Mouse (Mus musculus) forebrain, embryonic 14.5 days (tissue): ENCODE measurements around the gene Zfp638. TPM values are rescaled to one million over a fixed set of nuclear protein-coding genes. Genes with fewer than 3 reads are reported as not detected.

Source experiments
- ATAC-seq: fragments of 200-750 bp; cut with Nextera tagmentation; 2 replicates; pipeline ENCODE4 v1.8.0; 2017; ENCODE audit warnings: mild to moderate bottlenecking, moderate library complexity
- DNase-seq: peaks from one replicate; pipeline ENCODE4 v3.0.0-alpha.2; 2015; ENCODE audit warnings: low spot score
- H3K27ac ChIP-seq: fragments of 300-500 bp; sonication (generic); 2 replicates; pipeline ENCODE4 v1.5.1; 2014; ENCODE audit warnings: low read depth, mild to moderate bottlenecking, control low read depth, low read length, moderate library complexity
- H3K27me3 ChIP-seq: fragments of 300-500 bp; sonication (generic); replicated peaks from 2 replicates; pipeline ENCODE4 v1.6.1; 2014; ENCODE audit warnings: low read length, control low read depth, mixed read lengths; ENCODE audit not compliant: control insufficient read depth, insufficient read depth
- H3K36me3 ChIP-seq: fragments of 300-500 bp; sonication (generic); 2 replicates; pipeline ENCODE4 v1.6.1; 2014; ENCODE audit warnings: low read length, control low read depth; ENCODE audit not compliant: control insufficient read depth, insufficient read depth
- H3K4me1 ChIP-seq: fragments of 300-500 bp; sonication (generic); 2 replicates; pipeline ENCODE4 v1.6.1; 2014; ENCODE audit warnings: antibody characterized with exemption, low read length, control low read depth; ENCODE audit not compliant: control insufficient read depth, insufficient read depth
- H3K4me2 ChIP-seq: fragments of 300-500 bp; sonication (generic); 2 replicates; pipeline ENCODE4 v1.6.1; 2014; ENCODE audit warnings: mild to moderate bottlenecking, control low read depth, low read length
- H3K4me3 ChIP-seq: fragments of 300-500 bp; sonication (generic); 2 replicates; pipeline ENCODE4 v1.5.1; 2014; ENCODE audit warnings: low read depth, low read length, control low read depth
- H3K9ac ChIP-seq: fragments of 300-500 bp; sonication (generic); 2 replicates; pipeline ENCODE4 v1.6.1; 2014; ENCODE audit warnings: mild to moderate bottlenecking, low read length, control low read depth, moderate library complexity
- H3K9me3 ChIP-seq: fragments of 300-500 bp; sonication (generic); replicated peaks from 2 replicates; pipeline ENCODE4 v1.6.1; 2016; ENCODE audit warnings: low read length, control low read depth, mixed read lengths; ENCODE audit not compliant: control insufficient read depth
- WGBS: fragments of 180-500 bp; shearing (Covaris S2); extraction: QIAGEN DNeasy Blood & Tissue Kit; methylation state at CpG from one replicate; pipeline ENCODE4 v1.1.7; 2014; 5-methylcytosine and 5-hydroxymethylcytosine counted together
- polyA plus RNA-seq: library from polyadenylated mRNA; unstranded; fragments of >200 nt; fragmentation: Nextera tagmentation; extraction: Ambion mirVana; gene quantifications from 2 replicates; pipeline ENCODE4 v1.2.1, GENCODE M21; 2014

Gene Zfp638
- polyA plus RNA-seq, 1 experiment from 2014 or later, result 91.4 TPM

DNA sequence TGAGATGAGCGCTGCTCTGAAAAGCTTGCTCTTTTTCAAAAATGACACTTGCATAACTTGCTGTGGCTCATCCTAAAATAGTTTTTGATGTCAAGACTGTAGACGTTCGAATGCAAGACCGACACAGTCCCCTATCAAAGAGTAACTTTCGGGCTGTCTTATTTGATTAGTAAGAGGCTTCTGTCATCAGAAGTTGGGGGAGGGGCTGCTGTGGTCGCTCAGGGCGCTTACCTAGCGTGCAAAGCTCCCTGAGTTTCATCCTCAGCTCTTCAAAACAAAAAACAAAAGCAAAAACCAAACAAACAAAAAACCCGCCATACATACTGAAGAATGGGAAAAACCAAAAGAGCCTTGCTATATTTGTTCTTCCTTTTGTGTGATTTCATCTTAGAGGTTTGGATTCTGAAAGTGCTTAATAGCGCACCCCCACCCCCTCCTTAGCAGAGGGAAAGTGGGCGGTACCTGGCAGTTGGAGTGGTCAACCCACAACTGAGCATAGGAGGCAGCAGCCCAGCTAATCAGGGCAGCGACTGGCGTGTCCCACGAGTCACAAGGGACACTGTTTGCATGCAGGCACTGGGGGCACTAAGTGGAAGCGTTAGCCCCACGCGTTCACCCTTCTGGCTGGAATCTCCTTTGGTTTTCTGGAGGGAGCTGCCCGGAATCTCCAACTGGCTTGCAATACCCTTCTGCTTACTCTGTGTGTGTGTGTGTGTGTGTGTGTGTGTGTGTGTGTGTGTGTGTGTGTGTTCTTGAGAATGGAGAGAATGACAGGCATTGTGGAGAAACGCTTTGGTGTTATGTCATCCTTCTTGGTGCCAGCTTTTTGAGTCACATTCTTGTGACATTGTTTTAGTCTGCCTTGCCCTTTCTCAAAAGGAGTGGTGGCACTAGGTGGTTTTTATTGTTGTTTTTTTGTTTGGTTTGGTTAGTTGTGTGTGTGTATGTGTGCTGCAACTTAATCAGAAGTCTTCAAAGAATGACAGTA is 983 bp downstream of the Zfp638 start:
- Histone ChIP-seq H3K27ac (no peak overlapping the region), H3K27me3 (no peaks in the 10 kb centered on the region), H3K9ac (peak overlapping the region; percentile 60), H3K4me3 (peak overlapping the region; percentile 61), H3K4me1 (peaks cover 6% of the 10 kb centered on the region; the same call in 1 of the 2 replicates), H3K9me3 (no peaks in the 10 kb centered on the region), H3K4me2 (peak overlapping the region; percentile 95), H3K36me3 (no peaks in the 10 kb centered on the region)
- ATAC-seq, result peak; percentile 43
- 2% methylated on average over 19 of the region's 19 CpGs for WGBS
- peak; percentile 48 for DNase-seq

DNA sequence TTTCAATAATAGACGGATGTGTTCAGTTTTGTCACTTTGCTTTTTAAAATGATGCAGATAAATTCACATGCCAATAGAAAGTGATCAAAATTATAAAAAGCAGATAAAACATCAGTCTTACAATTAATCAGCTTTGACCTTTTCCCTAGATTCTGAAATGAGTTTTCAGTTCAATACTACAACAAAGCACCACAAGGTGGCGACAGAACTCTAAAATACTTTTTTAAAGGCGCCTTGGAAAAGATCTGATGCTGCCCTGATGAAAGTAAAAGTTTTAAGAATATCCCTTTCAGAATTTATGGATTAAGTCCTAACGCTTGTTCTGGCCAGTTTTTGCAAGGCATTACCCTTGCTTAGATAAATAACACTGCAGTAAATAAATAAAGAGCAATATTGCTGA is 12.9 kb downstream of the Zfp638 start:
- ATAC-seq (no peak), DNase-seq (peak; percentile 85)
- no peak overlapping the region for H3K9ac ChIP-seq
- H3K4me1 ChIP-seq, result no peaks in the 10 kb centered on the region
- H3K9me3 ChIP-seq, result no peaks in the 10 kb centered on the region
- H3K4me3 ChIP-seq, result no peak overlapping the region
- H3K27me3 ChIP-seq, result no peaks in the 10 kb centered on the region
- H3K27ac ChIP-seq, result no peak overlapping the region
- H3K36me3 ChIP-seq, result no peaks in the 10 kb centered on the region
- no peak overlapping the region for H3K4me2 ChIP-seq
- WGBS, result 1% methylated on average over 4 of the region's 4 CpGs

DNA sequence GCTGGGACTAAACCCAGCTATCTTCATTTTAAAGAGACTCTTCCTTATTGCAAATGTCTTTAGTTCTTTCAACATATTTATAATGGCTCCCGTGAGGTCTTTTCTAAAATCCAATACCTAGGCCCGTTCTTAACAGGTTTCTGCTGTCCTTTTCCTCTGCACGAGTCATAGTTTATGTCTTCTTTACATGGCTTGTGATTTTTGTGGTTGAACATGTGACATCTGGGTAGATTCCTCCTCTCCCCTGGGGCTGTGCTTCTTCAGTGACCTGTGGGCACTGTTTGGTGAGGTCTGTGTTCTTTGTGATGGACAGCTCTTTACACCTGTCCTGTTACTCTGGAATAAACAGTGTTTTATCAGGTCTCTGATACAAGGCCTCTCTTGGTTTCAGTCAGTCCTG is 19.9 kb downstream of the Zfp638 start:
- Histone ChIP-seq H3K4me3 (no peak overlapping the region), H3K9ac (no peak overlapping the region), H3K36me3 (no peaks in the 10 kb centered on the region), H3K27me3 (no peaks in the 10 kb centered on the region), H3K9me3 (no peaks in the 10 kb centered on the region), H3K27ac (no peak overlapping the region), H3K4me2 (no peak overlapping the region), H3K4me1 (no peaks in the 10 kb centered on the region)
- 88% methylated on average over 3 of the region's 3 CpGs for WGBS
- ATAC-seq, result no peak
- no peak for DNase-seq

DNA sequence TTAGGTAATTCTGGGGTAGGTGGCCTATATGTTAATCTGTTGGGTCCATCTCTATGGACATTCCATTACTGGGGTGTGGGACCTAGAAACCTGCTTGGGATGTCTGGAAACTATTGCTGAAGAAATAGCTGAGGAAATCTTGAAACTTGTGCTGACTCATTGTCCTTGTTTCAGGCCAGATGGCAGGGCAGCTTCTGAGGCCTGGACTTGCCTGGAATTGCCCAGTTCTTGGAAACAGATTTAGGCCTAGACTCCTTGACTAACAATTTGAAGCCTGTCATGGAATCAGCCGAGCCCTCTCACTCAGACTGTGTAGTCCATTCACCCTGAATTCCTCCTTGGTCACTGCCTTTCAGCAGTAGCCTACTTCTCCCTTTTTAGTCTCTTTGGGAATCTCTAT is 21.9 kb downstream of the Zfp638 start:
- Histone ChIP-seq H3K4me1 (no peaks in the 10 kb centered on the region), H3K9ac (no peak overlapping the region), H3K27ac (no peak overlapping the region), H3K36me3 (no peaks in the 10 kb centered on the region), H3K4me3 (no peak overlapping the region), H3K9me3 (no peaks in the 10 kb centered on the region), H3K4me2 (no peak overlapping the region), H3K27me3 (no peaks in the 10 kb centered on the region)
- 74% methylated on average over 1 of the region's 1 CpGs for whole genome bisulfite sequencing
- DNase-seq (no peak), ATAC-seq (no peak)

- Histone ChIP-seq H3K4me1 (no peaks in the 10 kb centered on the region), H3K27me3 (no peaks in the 10 kb centered on the region), H3K27ac (no peak overlapping the region), H3K9me3 (no peaks in the 10 kb centered on the region), H3K9ac (no peak overlapping the region), H3K4me3 (no peak overlapping the region), H3K4me2 (no peak overlapping the region), H3K36me3 (no peaks in the 10 kb centered on the region)
- DNase-seq (no peak), ATAC-seq (no peak)
- 21% methylated on average over 2 of the region's 2 CpGs for WGBS
These were observed 23.5 kb downstream of the Zfp638 start for GRCm38 (mm10) chr6:83890281-83891015.

DNA sequence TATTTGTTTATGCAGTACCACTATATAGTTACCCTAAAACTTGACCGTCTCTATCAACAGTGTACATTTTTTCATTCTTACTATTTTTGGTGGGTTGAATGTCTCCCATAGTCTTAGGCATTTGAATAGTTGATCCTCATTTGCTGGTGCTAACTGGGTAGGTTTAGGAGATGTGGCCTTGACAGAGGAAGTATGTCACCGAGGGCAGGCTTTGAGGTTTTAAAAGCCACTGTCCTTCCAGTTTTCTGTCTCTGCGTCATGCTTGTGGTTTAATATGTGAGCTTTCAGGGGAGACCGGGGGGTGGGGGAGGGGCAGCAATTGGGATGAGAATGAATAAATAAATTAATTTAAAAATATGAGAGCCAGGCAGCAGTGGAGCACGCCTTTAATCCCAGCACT is 24.3 kb downstream of the Zfp638 start:
- H3K9me3 ChIP-seq, result no peaks in the 10 kb centered on the region
- 93% methylated on average over 5 of the region's 5 CpGs for WGBS
- no peak for ATAC-seq
- H3K27ac ChIP-seq, result no peak overlapping the region
- H3K9ac ChIP-seq, result no peak overlapping the region
- no peaks in the 10 kb centered on the region for H3K27me3 ChIP-seq
- H3K4me2 ChIP-seq, result no peak overlapping the region
- no peak for DNase-seq
- H3K36me3 ChIP-seq, result no peaks in the 10 kb centered on the region
- H3K4me3 ChIP-seq, result no peak overlapping the region
- H3K4me1 ChIP-seq, result no peaks in the 10 kb centered on the region

DNA sequence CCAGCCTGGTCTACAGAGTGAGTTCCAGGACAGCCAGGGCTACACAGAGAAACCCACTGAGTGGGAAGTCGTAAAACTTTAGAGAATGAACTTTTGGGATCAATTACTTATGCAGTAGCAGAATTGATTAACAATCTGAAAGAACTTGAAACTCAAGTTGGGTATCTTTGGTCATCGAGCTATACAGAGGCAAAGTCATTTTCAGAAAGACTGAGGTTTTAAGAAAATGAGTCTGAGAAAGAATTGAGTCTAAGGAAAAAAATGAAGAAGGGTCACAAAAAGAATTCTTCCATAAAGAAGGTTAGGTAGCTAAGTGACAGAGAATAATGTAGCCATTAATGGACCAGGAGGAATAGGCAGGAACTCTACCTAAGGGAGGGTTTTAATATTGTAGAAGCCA is 24.8 kb downstream of the Zfp638 start:
- Histone ChIP-seq H3K36me3 (no peaks in the 10 kb centered on the region), H3K27ac (no peak overlapping the region), H3K4me3 (no peak overlapping the region), H3K27me3 (no peaks in the 10 kb centered on the region), H3K4me2 (no peak overlapping the region), H3K4me1 (no peaks in the 10 kb centered on the region), H3K9me3 (no peaks in the 10 kb centered on the region), H3K9ac (no peak overlapping the region)
- ATAC-seq (no peak), DNase-seq (no peak)
- WGBS, result 87% methylated on average over 2 of the region's 2 CpGs

DNA sequence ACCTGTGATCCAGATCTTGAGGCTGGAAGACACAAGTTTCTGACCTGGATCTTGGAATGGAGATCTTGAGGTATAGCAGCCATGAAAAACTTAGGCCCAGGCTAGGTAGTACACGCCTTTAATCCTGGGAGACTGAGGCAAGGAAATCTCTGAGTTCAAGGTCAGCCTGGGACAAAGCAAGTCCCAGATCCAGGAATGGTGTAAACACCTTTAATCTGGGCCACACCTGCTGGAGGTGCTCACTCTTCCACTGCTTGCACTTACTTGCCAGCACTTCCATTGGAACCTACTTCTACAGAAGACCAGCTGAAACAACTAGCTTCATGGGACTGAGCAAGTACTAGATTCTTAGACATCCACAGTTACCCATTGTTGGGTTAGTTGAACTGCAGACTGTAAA is 26.2 kb downstream of the Zfp638 start:
- no peak overlapping the region for H3K4me2 ChIP-seq
- no peaks in the 10 kb centered on the region for H3K4me1 ChIP-seq
- no peaks in the 10 kb centered on the region for H3K36me3 ChIP-seq
- H3K27ac ChIP-seq, result no peak overlapping the region
- WGBS, result 88% methylated on average over 1 of the region's 1 CpGs
- no peak overlapping the region for H3K9ac ChIP-seq
- DNase-seq (no peak), ATAC-seq (no peak)
- no peaks in the 10 kb centered on the region for H3K27me3 ChIP-seq
- no peaks in the 10 kb centered on the region for H3K9me3 ChIP-seq
- H3K4me3 ChIP-seq, result no peak overlapping the region

DNA sequence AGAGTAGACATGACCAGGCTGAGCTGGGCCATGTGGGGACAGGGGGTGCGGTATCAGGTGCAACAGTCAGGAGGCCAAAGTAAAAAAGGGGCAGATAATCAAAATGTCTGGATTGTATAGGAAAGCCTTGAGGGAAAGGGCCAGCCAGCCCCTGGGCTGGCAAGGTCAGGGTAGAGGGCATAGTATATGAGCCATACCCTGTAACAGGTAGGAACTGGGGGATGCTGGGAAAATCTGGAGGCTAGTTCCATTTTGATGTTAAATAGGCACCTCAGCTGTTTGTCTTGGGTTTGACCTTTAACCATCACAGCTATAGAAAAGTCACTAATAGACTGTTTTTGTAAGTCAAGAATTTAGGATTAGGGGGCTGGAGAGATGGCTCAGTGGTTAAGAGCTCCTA is 26.7 kb downstream of the Zfp638 start:
- Histone ChIP-seq H3K4me1 (no peaks in the 10 kb centered on the region), H3K27me3 (no peaks in the 10 kb centered on the region), H3K4me3 (no peak overlapping the region), H3K9ac (no peak overlapping the region), H3K9me3 (no peaks in the 10 kb centered on the region), H3K36me3 (no peaks in the 10 kb centered on the region), H3K27ac (no peak overlapping the region), H3K4me2 (no peak overlapping the region)
- ATAC-seq, result no peak
- WGBS, result 100% methylated on average over 1 of the region's 1 CpGs
- DNase-seq, result no peak
